Mouse (Mus musculus): ENCODE measurements at regions not wholly inside any gene's neighbourhood (a gene's known extent, or its start where the extent isn't known, plus 50 kb on each side); places are given as distances from the start of the nearest gene placed in this dataset.

GRCm38 (mm10) chr1:80969927-80970326 lies 106.8 kb upstream of the Nyap2 start:
- H3K4me3 ChIP-seq = no peak overlapping the region
- H3K36me3 ChIP-seq (ENCODE audit: control insufficient read depth, insufficient read depth) = no peaks in the 10 kb centered on the region
- no peak overlapping the region for H3ac ChIP-seq (ENCODE audit: control insufficient read depth, insufficient read length)
- H3K4me2 ChIP-seq (ENCODE audit: low read depth) = no peak overlapping the region
- H3K79me2 ChIP-seq (ENCODE audit: control insufficient read depth, insufficient read depth) = no peaks in the 10 kb centered on the region
- TF ChIP-seq MYOG (IDR thresholded peaks at IDR 0.05; ENCODE audit: control insufficient read depth in 1 of 3, insufficient read depth in 1 of 3, insufficient read length in 2 of 3, low read depth in 2 of 3) (no peak), TCF3 (IDR thresholded peaks at IDR 0.05; ENCODE audit: insufficient read length, low read depth) (no peak), POLR2A (IDR thresholded peaks at IDR 0.05; ENCODE audit: insufficient read length, low read depth) (no peak), MAX (IDR thresholded peaks at IDR 0.05; ENCODE audit: low read depth) (no peak)
- no peaks in the 10 kb centered on the region for H3K27me3 ChIP-seq (ENCODE audit: control insufficient read depth, insufficient read depth, insufficient read length)

- TF ChIP-seq USF1 (IDR thresholded peaks at IDR 0.05; ENCODE audit: low read depth) (no peak), POLR2A (IDR thresholded peaks at IDR 0.05; ENCODE audit: insufficient read length, low read depth) (no peak), CEBPB (IDR thresholded peaks at IDR 0.05; ENCODE audit: insufficient read depth, poor library complexity, severe bottlenecking) (no peak), MYOD1 (IDR thresholded peaks at IDR 0.05; ENCODE audit: control insufficient read depth in 1 of 3, insufficient read length in 2 of 3, low read depth in 2 of 3) (no peak), TCF3 (IDR thresholded peaks at IDR 0.05; ENCODE audit: insufficient read length, low read depth) (no peak), E2F4 (IDR thresholded peaks at IDR 0.05; ENCODE audit: insufficient read depth) (no peak), TCF12 (IDR thresholded peaks at IDR 0.05; ENCODE audit: insufficient read depth, poor library complexity, severe bottlenecking) (no peak)
Measured at GRCm38 (mm10) chr1:80969194-80969593, 107.6 kb upstream of the Nyap2 start.

DNA sequence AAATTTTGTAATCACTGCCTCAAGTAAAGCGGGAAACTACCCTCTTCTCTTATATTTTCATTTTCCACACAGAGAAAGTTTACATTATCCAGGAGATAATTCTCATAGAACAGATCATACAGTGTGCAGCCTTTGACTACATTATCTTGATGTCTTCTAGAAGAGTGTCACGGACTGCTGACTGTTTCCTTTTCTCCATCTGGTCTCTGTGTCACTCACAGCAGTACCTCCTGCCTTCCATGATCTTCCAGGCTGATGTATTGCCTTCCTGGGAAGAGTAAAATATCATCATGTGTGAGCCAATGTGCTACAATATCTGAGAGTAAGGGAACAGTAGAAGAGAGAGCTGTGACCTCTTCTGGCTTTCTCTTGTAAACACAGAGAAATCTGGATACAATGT lies 111.0 kb upstream of the Nyap2 start:
- Histone ChIP-seq H3K27me3 (ENCODE audit: control insufficient read depth, insufficient read depth, insufficient read length) (no peaks in the 10 kb centered on the region), H3ac (ENCODE audit: control insufficient read depth, insufficient read length) (no peak overlapping the region), H3K4me2 (ENCODE audit: low read depth) (no peak overlapping the region), H3K36me3 (ENCODE audit: control insufficient read depth, insufficient read depth) (no peaks in the 10 kb centered on the region), H3K4me3 (no peak overlapping the region), H3K79me2 (ENCODE audit: control insufficient read depth, insufficient read depth) (no peaks in the 10 kb centered on the region)
- TF ChIP-seq MYOD1 (IDR thresholded peaks at IDR 0.05; ENCODE audit: control insufficient read depth in 1 of 3, insufficient read length in 2 of 3, low read depth in 2 of 3) = no peak

More at GRCm38 (mm10) chr1:80969194-80969593, 107.6 kb upstream of the Nyap2 start:
- no peak overlapping the region for H3K4me2 ChIP-seq (ENCODE audit: low read depth)
- no peak overlapping the region for H3ac ChIP-seq (ENCODE audit: control insufficient read depth, insufficient read length)
- H3K4me3 ChIP-seq = no peak overlapping the region
- H3K27me3 ChIP-seq (ENCODE audit: control insufficient read depth, insufficient read depth, insufficient read length) = no peaks in the 10 kb centered on the region
- H3K36me3 ChIP-seq (ENCODE audit: control insufficient read depth, insufficient read depth) = no peaks in the 10 kb centered on the region
- H3K79me2 ChIP-seq (ENCODE audit: control insufficient read depth, insufficient read depth) = no peaks in the 10 kb centered on the region

DNA sequence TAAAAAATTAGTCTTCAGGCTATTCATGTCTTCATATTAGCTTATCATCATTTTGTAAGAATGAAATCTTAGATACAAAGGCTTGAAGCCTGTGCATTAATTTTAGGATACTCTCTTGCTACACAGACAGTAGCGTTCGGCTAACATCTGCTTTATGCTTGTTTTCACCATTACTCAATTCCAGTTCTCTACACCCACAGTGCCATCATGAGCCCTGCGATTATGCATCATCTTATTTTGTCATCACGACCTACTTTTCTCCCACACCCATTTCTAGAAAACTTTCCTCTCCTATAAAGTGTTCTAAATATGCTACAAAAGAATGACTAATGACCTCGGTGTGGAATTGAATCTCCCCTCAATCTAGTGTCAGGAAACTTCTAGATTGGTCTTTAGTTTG lies 112.4 kb upstream of the Nyap2 start:
- TF ChIP-seq TCF3 (IDR thresholded peaks at IDR 0.05; ENCODE audit: insufficient read length, low read depth) = no peak
- no peak for TF ChIP-seq TCF12 (IDR thresholded peaks at IDR 0.05; ENCODE audit: insufficient read depth, poor library complexity, severe bottlenecking)
- TF ChIP-seq POLR2AphosphoS2 (IDR thresholded peaks at IDR 0.05; ENCODE audit: insufficient read length, low read depth) = no peak
- TF ChIP-seq E2F4 (IDR thresholded peaks at IDR 0.05; ENCODE audit: insufficient read depth) = no peak
- no peak for TF ChIP-seq MAX (IDR thresholded peaks at IDR 0.05; ENCODE audit: low read depth)
- TF ChIP-seq USF1 (IDR thresholded peaks at IDR 0.05; ENCODE audit: low read depth) = no peak
- no peak for TF ChIP-seq REST (IDR thresholded peaks at IDR 0.05; ENCODE audit: insufficient read depth, insufficient read length)
- TF ChIP-seq POLR2A (IDR thresholded peaks at IDR 0.05; ENCODE audit: insufficient read length, low read depth) = no peak
- no peak for TF ChIP-seq CEBPB (IDR thresholded peaks at IDR 0.05; ENCODE audit: insufficient read depth, poor library complexity, severe bottlenecking)
- TF ChIP-seq MYOD1 (IDR thresholded peaks at IDR 0.05; ENCODE audit: control insufficient read depth in 1 of 3, insufficient read length in 2 of 3, low read depth in 2 of 3) = no peak
- no peak for TF ChIP-seq MYOG (IDR thresholded peaks at IDR 0.05; ENCODE audit: control insufficient read depth in 1 of 3, insufficient read depth in 1 of 3, insufficient read length in 2 of 3, low read depth in 2 of 3)
- no peak for TF ChIP-seq SRF (IDR thresholded peaks at IDR 0.05; ENCODE audit: control insufficient read depth, insufficient read length, low read depth)
- H3K27me3 ChIP-seq (ENCODE audit: control insufficient read depth, insufficient read depth, insufficient read length) = no peaks in the 10 kb centered on the region
- no peaks in the 10 kb centered on the region for H3K36me3 ChIP-seq (ENCODE audit: control insufficient read depth, insufficient read depth)
- no peak overlapping the region for H3K4me2 ChIP-seq (ENCODE audit: low read depth)
- no peak overlapping the region for H3K4me3 ChIP-seq
- no peaks in the 10 kb centered on the region for H3K79me2 ChIP-seq (ENCODE audit: control insufficient read depth, insufficient read depth)
- H3ac ChIP-seq (ENCODE audit: control insufficient read depth, insufficient read length) = no peak overlapping the region

DNA sequence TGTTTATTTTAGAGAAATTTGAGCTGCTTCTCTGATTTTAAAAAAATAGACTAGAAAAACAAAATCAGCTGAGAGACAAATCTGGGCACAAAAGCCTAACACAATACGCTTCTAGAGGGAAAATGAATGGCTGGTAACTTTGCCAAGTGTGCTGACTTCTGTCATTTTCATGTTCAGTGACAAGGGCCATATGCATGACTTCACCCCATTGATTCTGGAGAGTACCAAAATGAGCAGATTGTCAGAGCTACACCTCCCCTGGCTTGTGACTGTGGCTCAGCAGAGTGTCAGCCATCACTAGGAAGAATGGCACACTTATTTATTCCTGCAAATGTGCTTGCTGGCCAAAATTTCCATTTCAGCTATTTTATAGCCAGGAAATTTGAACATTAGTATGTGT lies 112.9 kb upstream of the Nyap2 start:
- Histone ChIP-seq H3K36me3 (ENCODE audit: control insufficient read depth, insufficient read depth) (no peaks in the 10 kb centered on the region), H3K4me3 (no peak overlapping the region), H3ac (ENCODE audit: control insufficient read depth, insufficient read length) (no peak overlapping the region), H3K4me2 (ENCODE audit: low read depth) (no peak overlapping the region), H3K27me3 (ENCODE audit: control insufficient read depth, insufficient read depth, insufficient read length) (no peaks in the 10 kb centered on the region), H3K79me2 (ENCODE audit: control insufficient read depth, insufficient read depth) (no peaks in the 10 kb centered on the region)
- no peak for TF ChIP-seq TCF12 (IDR thresholded peaks at IDR 0.05; ENCODE audit: insufficient read depth, poor library complexity, severe bottlenecking)
- TF ChIP-seq MYOD1 (IDR thresholded peaks at IDR 0.05; ENCODE audit: control insufficient read depth in 1 of 3, insufficient read length in 2 of 3, low read depth in 2 of 3) = no peak
- no peak for TF ChIP-seq CEBPB (IDR thresholded peaks at IDR 0.05; ENCODE audit: insufficient read depth, poor library complexity, severe bottlenecking)
- TF ChIP-seq TCF3 (IDR thresholded peaks at IDR 0.05; ENCODE audit: insufficient read length, low read depth) = no peak
- TF ChIP-seq USF1 (IDR thresholded peaks at IDR 0.05; ENCODE audit: low read depth) = no peak
- TF ChIP-seq E2F4 (IDR thresholded peaks at IDR 0.05; ENCODE audit: insufficient read depth) = no peak
- TF ChIP-seq MYOG (IDR thresholded peaks at IDR 0.05; ENCODE audit: control insufficient read depth in 1 of 3, insufficient read depth in 1 of 3, insufficient read length in 2 of 3, low read depth in 2 of 3) = no peak
- no peak for TF ChIP-seq POLR2AphosphoS2 (IDR thresholded peaks at IDR 0.05; ENCODE audit: insufficient read length, low read depth)
- TF ChIP-seq MAX (IDR thresholded peaks at IDR 0.05; ENCODE audit: low read depth) = no peak
- no peak for TF ChIP-seq REST (IDR thresholded peaks at IDR 0.05; ENCODE audit: insufficient read depth, insufficient read length)
- no peak for TF ChIP-seq SRF (IDR thresholded peaks at IDR 0.05; ENCODE audit: control insufficient read depth, insufficient read length, low read depth)
- no peak for TF ChIP-seq POLR2A (IDR thresholded peaks at IDR 0.05; ENCODE audit: insufficient read length, low read depth)

Measured in myocyte (in vitro differentiated cells).